Mouse (Mus musculus): ENCODE data around the gene Actg1.

Gene Actg1

DNA sequence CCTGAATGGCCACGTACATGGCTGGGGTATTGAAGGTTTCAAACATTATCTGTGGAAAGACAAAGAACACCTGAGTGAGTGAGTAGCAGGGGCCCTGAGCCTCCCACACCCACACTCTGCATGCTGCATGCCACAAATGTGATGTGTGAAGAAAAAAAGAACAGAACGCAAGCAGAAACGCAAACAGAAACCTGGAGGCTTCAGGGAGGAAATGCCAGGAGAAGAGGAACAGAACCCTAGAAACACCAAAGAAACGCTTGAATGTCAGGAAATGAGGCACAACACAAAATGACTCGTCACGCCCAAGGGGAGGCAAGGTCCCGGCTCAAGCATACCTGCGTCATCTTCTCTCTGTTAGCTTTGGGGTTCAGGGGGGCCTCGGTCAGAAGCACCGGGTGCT, 1.0 kb downstream of the Actg1 start:
- DNase-seq (ENCODE audit: inconsistent age in 2 of 2, low spot score in 1 of 2): peak; percentile 44 to 80

DNA sequence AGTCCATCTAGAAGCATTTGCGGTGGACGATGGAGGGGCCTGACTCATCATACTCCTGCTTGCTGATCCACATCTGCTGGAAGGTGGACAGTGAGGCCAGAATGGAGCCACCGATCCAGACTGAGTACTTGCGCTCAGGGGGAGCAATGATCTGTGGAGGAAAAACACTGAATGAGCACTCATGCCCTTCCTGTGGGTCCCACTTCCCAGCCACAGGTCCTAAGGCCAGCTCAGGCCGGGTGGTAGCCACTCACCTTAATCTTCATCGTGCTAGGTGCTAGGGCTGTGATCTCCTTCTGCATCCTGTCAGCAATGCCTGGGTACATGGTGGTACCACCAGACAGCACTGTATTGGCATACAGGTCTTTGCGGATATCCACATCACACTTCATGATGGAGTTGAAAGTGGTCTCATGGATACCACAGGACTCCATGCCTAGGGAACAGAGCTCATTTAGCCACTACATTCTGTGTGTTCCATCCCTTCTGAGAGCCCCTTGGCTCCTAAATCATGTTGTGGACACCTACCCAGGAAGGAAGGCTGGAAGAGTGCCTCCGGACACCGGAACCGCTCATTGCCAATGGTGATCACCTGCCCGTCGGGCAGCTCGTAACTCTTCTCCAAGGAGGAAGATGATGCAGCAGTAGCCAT, 1.8 kb downstream of the Actg1 start:
- peak in 1 of 2 experiments; percentile 65 for DNase-seq (ENCODE audit: inconsistent age in 2 of 2, low spot score in 1 of 2)

GRCm38 (mm10) chr11:120345067-120345681, 3.2 kb downstream of the Actg1 start:
- DNase-seq (ENCODE audit: inconsistent age in 2 of 2, low spot score in 1 of 2): peak in 1 of 2 experiments; percentile 53

DNA sequence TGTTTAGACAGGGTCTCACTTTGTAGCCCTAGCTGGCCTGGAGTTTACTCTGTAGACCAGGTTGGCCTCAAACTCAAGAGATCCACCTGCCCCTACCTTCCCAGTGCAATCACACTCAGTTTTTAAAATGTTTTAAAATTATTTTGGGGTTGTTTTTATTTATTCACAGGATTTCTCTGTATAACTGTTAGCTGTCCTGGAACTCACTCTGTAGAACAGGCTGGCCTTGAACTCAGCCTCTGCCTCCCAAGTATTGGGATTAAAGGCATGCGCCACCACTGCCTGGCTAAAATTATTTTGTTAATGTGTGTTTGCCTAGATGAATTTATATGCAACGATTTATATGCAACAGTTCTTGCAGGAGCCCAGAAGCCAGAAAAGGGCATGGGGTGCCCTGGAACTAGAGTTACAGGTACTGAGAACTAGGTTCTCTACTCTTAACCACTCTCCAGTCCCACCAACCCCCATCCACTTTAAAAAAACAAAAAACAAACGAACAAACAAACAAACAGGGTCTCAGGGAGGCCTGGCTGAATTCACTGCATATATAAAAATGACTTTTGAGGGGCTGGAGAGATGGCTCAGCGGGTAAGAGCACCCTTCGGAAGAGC, 3.9 kb downstream of the Actg1 start:
- DNase-seq (ENCODE audit: inconsistent age in 2 of 2, low spot score in 1 of 2): peak in 1 of 2 experiments; percentile 43

DNA sequence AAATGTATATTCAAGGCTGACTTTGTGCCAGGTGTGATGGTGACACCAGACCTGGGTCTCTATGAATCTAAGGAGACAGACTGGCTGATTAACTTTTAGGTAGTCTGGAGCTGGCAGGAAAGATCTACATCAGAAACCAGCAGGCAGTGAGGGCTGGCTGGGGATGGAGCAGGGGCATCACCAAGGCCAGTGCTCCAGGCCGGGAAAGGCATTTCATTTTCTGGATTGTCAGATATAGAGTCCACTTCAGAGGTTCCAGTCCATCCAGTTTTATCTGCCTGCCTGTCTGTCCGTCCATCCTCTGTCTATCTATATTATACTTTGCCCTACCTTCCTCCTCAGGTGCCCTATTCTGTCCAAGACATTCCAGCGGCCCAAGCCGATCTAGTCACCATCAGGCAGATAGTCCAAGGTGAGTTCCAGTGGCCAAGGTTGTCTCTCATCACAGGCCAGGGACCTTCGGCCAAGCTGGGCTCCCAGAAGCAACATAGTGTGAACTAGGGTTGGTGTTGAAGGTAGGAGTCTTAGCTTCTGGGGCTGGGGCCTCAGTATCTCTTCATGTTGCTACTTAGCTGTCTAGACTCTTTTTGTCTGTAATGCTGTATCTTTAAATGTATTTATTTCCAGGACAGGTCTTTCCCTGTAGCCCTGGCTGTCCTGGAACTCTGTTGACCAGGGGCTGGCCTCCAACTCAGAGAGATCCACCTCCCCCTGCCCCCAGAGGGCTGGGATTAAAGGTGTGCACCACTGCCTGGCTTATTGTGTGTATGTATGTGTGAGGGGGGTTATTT, 4.6 kb downstream of the Actg1 start:
- peak in 1 of 2 experiments; percentile 60 for DNase-seq (ENCODE audit: inconsistent age in 2 of 2, low spot score in 1 of 2)

GRCm38 (mm10) chr11:120342656-120343160, 5.6 kb downstream of the Actg1 start:
- DNase-seq (ENCODE audit: inconsistent age in 2 of 2, low spot score in 1 of 2): no peak

GRCm38 (mm10) chr11:120341661-120342060, 6.7 kb downstream of the Actg1 start:
- no peak for DNase-seq (ENCODE audit: inconsistent age in 2 of 2, low spot score in 1 of 2)

DNA sequence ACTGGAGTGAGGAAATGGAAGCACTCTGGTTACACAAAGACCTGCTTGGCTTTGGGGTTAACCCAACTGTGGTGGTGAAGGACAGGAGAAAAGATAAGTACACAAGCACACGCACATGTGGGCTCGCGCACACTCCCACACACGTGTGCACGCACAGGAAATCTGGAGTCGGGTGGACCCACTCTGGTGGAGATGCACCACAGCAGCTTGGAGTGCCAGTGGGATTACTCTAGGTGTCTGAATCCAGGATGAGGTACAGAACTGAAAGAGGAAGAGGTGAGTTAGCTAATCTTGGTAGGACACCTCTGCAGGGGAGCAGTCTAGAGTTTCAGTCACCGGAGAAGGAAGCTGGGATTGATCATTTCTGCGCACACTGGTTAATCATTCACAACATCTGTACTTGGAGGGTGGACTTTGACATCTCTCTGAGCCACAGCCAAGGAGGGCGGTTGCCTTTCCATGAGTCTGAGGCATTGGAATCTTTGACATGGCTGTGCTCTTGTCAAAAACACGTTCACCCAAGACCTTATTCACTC, 8.3 kb downstream of the Actg1 start:
- DNase-seq (ENCODE audit: inconsistent age in 2 of 2, low spot score in 1 of 2): no peak

- no peak for DNase-seq (ENCODE audit: inconsistent age in 2 of 2, low spot score in 1 of 2)
Measured at GRCm38 (mm10) chr11:120338786-120339185, 9.6 kb downstream of the Actg1 start.

GRCm38 (mm10) chr11:120337447-120337846, 10.9 kb downstream of the Actg1 start:
- no peak for DNase-seq (ENCODE audit: inconsistent age in 2 of 2, low spot score in 1 of 2)

DNA sequence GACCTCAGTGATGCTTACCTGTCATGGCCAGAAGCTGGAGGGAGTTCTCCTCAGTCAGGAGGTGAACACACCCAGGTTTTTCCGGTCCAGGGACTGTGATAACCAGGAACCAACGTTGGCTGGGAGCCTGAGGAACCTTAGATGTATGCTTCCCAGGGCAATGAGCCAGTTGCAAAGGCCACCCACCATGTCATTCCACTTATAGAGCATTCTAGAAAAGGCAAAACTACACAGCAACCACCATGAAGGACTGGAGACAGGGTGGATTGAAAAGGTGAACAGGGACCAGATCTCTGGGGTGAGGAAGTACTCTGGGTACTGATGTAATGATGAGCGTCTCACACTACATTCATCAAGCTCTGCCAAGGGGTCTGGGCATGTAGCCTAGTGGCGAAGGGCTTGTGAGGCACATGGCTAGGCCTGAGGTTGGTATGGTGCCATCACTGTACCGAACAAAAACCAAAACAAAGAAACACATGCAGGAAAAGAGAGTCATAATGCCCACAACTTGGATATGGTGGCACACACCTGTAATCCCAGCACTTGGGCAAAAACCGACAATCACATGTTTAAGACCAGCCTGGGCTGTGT, 12.8 kb downstream of the Actg1 start:
- DNase-seq (ENCODE audit: inconsistent age in 2 of 2, low spot score in 1 of 2): no peak

- DNase-seq (ENCODE audit: inconsistent age in 2 of 2, low spot score in 1 of 2): no peak
Measured at GRCm38 (mm10) chr11:120320156-120320555, 28.2 kb downstream of the Actg1 start.

DNA sequence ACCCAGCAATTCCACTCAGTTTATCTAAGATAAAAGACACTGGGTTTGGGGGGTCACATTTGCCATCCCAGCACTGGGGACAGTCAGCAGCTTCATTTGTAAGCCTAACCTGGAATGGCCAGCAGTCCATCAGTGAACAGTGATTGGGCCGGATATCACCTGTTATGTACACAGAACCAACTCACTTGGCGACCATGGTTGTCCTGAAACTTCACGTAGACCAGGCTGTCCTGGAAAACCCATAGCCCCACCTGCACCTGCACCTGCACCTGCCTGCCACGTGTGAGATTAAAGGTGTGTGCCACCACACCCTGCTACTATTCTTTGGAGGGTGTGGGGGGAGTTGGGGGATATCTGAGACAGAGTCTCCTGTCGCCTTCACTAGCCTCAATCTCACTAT, 29.0 kb downstream of the Actg1 start:
- DNase-seq (ENCODE audit: inconsistent age in 2 of 2, low spot score in 1 of 2): no peak

DNA sequence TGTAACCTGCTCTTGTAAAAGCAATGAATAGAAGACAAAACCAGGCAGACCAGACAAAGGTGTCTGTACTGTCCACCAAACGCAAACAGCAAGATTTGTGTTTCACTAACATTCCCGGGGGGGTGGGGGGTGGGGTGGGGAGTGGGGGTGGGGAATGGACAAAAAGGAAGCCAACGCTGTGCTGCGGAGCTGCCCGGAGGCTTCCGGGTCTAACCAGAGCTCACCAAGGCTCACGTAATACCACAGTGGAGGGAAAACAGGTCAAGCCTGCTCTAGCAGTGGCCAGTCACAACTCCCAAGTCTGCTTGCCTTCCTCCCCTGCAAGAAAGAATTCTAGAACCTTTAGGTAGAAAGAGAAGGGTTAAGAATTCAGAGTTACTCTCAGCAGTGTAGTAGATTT, 30.9 kb downstream of the Actg1 start:
- peak in 1 of 2 experiments; percentile 22 for DNase-seq (ENCODE audit: inconsistent age in 2 of 2, low spot score in 1 of 2)

- DNase-seq (ENCODE audit: inconsistent age in 2 of 2, low spot score in 1 of 2): peak in 1 of 2 experiments; percentile 71
Measured at GRCm38 (mm10) chr11:120316690-120317254, 31.6 kb downstream of the Actg1 start.

GRCm38 (mm10) chr11:120315832-120316689, 32.3 kb downstream of the Actg1 start:
- peak; percentile 95 to 98 for DNase-seq (ENCODE audit: inconsistent age in 2 of 2, low spot score in 1 of 2)

- DNase-seq (ENCODE audit: inconsistent age in 2 of 2, low spot score in 1 of 2): peak in 1 of 2 experiments; percentile 59
Measured at GRCm38 (mm10) chr11:120315416-120315761, 33.0 kb downstream of the Actg1 start.

DNA sequence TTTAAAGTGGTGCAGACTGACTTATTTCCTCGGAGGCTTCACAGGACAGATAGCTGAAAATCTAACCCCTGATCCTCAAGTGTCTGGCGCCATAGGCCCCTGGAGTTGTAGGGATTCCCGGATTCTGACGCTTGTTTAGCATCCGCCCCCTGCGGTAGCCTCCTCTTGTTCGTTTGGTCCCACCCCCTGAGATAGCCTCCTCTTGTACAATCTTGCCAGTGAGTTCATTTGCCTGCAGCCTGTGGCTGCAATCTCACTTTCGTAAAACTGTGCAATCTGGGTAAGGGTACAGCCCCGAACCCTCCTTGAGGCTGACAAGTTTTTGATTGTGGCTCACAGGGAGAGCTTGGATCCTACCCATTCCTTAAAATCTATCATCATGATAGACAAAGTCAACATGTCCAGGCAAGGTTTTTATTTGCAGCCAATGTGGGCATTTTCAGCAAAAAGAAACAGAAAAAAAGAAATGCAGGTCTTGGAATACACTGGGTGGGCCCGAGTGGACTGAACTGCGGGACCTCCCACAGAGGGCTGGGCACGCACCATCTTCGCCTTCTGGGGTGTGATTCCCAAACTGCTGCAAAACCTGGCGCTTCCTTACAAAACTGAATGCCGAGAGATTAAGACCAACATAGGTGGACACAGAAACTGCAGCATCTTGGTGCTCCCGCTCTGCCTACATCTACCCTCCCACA, 33.5 kb downstream of the Actg1 start:
- peak in 1 of 2 experiments; percentile 26 for DNase-seq (ENCODE audit: inconsistent age in 2 of 2, low spot score in 1 of 2)

Measured in adrenal gland, adult (tissue).